In genomic region chr1:172704769-172705168, GRCm38 (mm10) we compare ENCODE assay signal across 23 mouse cellular contexts. TPM values are rescaled to one million over a fixed set of nuclear protein-coding genes. Genes with fewer than 3 reads are reported as not detected.
"Had no signal": no experiment of that assay in that cellular context is flagged by ENCODE, and none has a peak within 500 bp of the region (broad histone marks: within the 10 kb centered on the region; RNA-seq: fewer than 3 reads in every experiment).

No protein-coding gene starts in this region.

- H3K9ac ChIP-seq: intestine, embryonic 15.5 days; limb, embryonic 13.5 days; liver, embryonic 14.5 days; liver, postnatal 0 days; lung, embryonic 14.5 days had no signal

- H3K27me3 ChIP-seq: intestine, embryonic 15.5 days; limb, embryonic 13.5 days had no signal

- ATAC-seq: intestine, embryonic 15.5 days; liver, postnatal 0 days; lung, postnatal 0 days had no signal

- H3K4me3 ChIP-seq: intestine, embryonic 15.5 days; layer of hippocampus, adult 2 months; limb, embryonic 13.5 days; midbrain, embryonic 10.5 days had no signal

- H3K9me3 ChIP-seq: intestine, embryonic 15.5 days; limb, embryonic 13.5 days; midbrain, embryonic 10.5 days had no signal

- H3K27ac ChIP-seq: intestine, embryonic 15.5 days; kidney, postnatal 0 days; layer of hippocampus, adult 2 months; limb, embryonic 13.5 days; liver, embryonic 14.5 days; macrophage; midbrain, embryonic 10.5 days had no signal

- H3K4me2 ChIP-seq: intestine, embryonic 15.5 days; limb, embryonic 13.5 days; liver, embryonic 11.5 days; lung, embryonic 14.5 days had no signal

- DNase-seq: kidney, adult 18-20 months; kidney, adult 9 months; kidney, postnatal 25 days; layer of hippocampus, adult 9-11 months; liver, postnatal 0 days; lung, embryonic 14.5 days; midbrain, embryonic 14.5 days; retina, postnatal 1 day; thymus, adult 18-20 months; thymus, postnatal 36 days had no signal

- H3K36me3 ChIP-seq: intestine, embryonic 15.5 days; limb, embryonic 13.5 days; midbrain, embryonic 10.5 days had no signal

- H3K4me1 ChIP-seq: intestine, embryonic 15.5 days; midbrain, embryonic 10.5 days had no signal

RNA-seq across cellular contexts. Expression of gene Crp, which starts 6.9 kb away (rescaled TPM):
- polyA plus RNA-seq: kidney, postnatal 0 days; large intestine, adult 2 months; limb, embryonic 13.5 days; lung, embryonic 14.5 days; macrophage; midbrain, embryonic 10.5 days; midbrain, embryonic 14.5 days; midbrain, postnatal 0 days; small intestine, adult 2 months; urinary bladder, adult 2 months had no signal
